Comparison of ENCODE assay signal across 8 mouse cellular contexts in the genomic region with DNA sequence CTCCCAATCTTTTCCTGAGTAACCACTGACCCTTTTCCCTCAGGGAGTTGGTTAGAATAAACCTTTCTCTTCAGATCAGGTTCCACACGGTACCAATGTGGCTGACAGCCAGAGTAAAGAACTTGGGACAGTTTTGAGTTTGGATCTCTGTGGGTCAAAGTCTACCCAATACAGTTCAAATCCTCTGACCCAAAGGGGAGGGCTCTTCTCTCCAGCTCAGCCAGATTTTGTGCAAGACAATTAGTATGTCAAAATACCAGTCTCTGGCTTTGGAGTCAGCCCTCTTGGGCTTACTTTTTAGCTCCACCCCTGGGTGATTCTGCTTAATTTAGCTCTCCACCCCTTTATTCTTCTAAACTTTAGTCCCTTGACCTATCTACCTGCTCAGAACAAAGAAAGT. TPM values are rescaled to one million over a fixed set of nuclear protein-coding genes. Genes with fewer than 3 reads are reported as not detected.
A peak's percentile ranks its signal among the peaks of the same experiment; 100 is the strongest.
DNase-seq lines count a peak whose midpoint lies in the region; ATAC-seq and TF ChIP-seq lines count a peak whose summit lies in the region.

No protein-coding gene starts in this region.

- peak overlapping the region; percentile 94 for H3K27ac ChIP-seq in heart, embryonic 10.5 days
- peak overlapping the region; percentile 6; the same call in 1 of the 2 replicates for H3K27ac ChIP-seq in cortical plate, adult 2 months (ENCODE audit: insufficient read depth, low read length)
- peak overlapping the region; percentile 97 for H3K27ac ChIP-seq in intestine, embryonic 14.5 days (ENCODE audit: low read depth)
- H3K27ac ChIP-seq in lung, embryonic 16.5 days (ENCODE audit: low read length), result peak overlapping the region; percentile 95

- peak overlapping the region; percentile 45 for H3K9ac ChIP-seq in intestine, embryonic 14.5 days (ENCODE audit: low read length)
- H3K9ac ChIP-seq in lung, embryonic 16.5 days (ENCODE audit: low read length), result peak overlapping the region; percentile 67

- intact Hi-C loops in gastrocnemius, postnatal 14 days (cut with DNase I; ENCODE audit: low total_unique reads), result no loop called here

- WGBS in heart, embryonic 10.5 days, result 68% methylated on average over 1 of the region's 1 CpGs
- 49% methylated on average over 1 of the region's 1 CpGs for WGBS in intestine, embryonic 14.5 days
- 7% methylated on average over 1 of the region's 1 CpGs for WGBS in lung, embryonic 16.5 days

- H3K36me3 ChIP-seq in heart, embryonic 10.5 days, result peaks cover 25% of the 10 kb centered on the region
- H3K36me3 ChIP-seq in intestine, embryonic 14.5 days (ENCODE audit: control insufficient read depth, insufficient read depth, low read length), result peaks cover 17% of the 10 kb centered on the region
- peaks cover 23% of the 10 kb centered on the region for H3K36me3 ChIP-seq in lung, embryonic 16.5 days (ENCODE audit: control insufficient read depth, insufficient read depth, low read length)

- no peak for TF ChIP-seq CTCF in cortical plate, adult 2 months (IDR thresholded peaks at IDR 0.05; ENCODE audit: extremely low read depth, insufficient read depth, low read length)

- peak overlapping the region; percentile 94 for H3K4me3 ChIP-seq in heart, embryonic 10.5 days
- peak overlapping the region; percentile 54 for H3K4me3 ChIP-seq in cortical plate, adult 2 months (ENCODE audit: insufficient read depth, low read length)
- peak overlapping the region; percentile 86 for H3K4me3 ChIP-seq in intestine, embryonic 14.5 days (ENCODE audit: low read depth, low read length)
- H3K4me3 ChIP-seq in lung, embryonic 16.5 days (ENCODE audit: low read length), result peak overlapping the region; percentile 98

- ATAC-seq in intestine, embryonic 14.5 days (replicated peaks; ENCODE audit: low FRiP score, low TSS enrichment, low read depth), result no peak
- ATAC-seq in lung, embryonic 16.5 days (ENCODE audit: low read depth), result no peak

- H3K27me3 ChIP-seq in heart, embryonic 10.5 days (ENCODE audit: insufficient read depth, poor library complexity, severe bottlenecking), result no peaks in the 10 kb centered on the region
- H3K27me3 ChIP-seq in intestine, embryonic 14.5 days (replicated peaks; ENCODE audit: control insufficient read depth, insufficient read depth, low read length), result no peaks in the 10 kb centered on the region
- H3K27me3 ChIP-seq in lung, embryonic 16.5 days (ENCODE audit: control insufficient read depth, insufficient read depth, low read depth, low read length), result no peaks in the 10 kb centered on the region

- DNase-seq in heart, embryonic 10.5 days (ENCODE audit: low spot score), result no peak
- no peak for DNase-seq in heart, adult 9 months (ENCODE audit: low spot score in 2 of 2)
- DNase-seq in intestine, embryonic 14.5 days (ENCODE audit: low spot score), result no peak
- DNase-seq in gastrocnemius, postnatal 14 days, result no peak
- DNase-seq in thymus, postnatal 4 days, result no peak
- no peak for DNase-seq in layer of hippocampus, adult 9-11 months

- no peaks in the 10 kb centered on the region for H3K9me3 ChIP-seq in heart, embryonic 10.5 days
- no peaks in the 10 kb centered on the region for H3K9me3 ChIP-seq in intestine, embryonic 14.5 days (ENCODE audit: control insufficient read depth, low read length)
- no peaks in the 10 kb centered on the region for H3K9me3 ChIP-seq in lung, embryonic 16.5 days (ENCODE audit: control insufficient read depth, low read length)

- peak overlapping the region; percentile 90 for H3K4me2 ChIP-seq in intestine, embryonic 14.5 days (ENCODE audit: low read length)
- H3K4me2 ChIP-seq in lung, embryonic 16.5 days (ENCODE audit: low read depth, low read length), result peak overlapping the region; percentile 51

- H3K4me1 ChIP-seq in heart, embryonic 10.5 days, result peaks cover 43% of the 10 kb centered on the region
- peaks cover 8% of the 10 kb centered on the region; the same call in 1 of the 2 replicates for H3K4me1 ChIP-seq in cortical plate, adult 2 months (ENCODE audit: control insufficient read depth, insufficient read depth, low read length)
- H3K4me1 ChIP-seq in intestine, embryonic 14.5 days (replicated peaks; ENCODE audit: control insufficient read depth, insufficient read depth, low read length), result peaks cover 29% of the 10 kb centered on the region
- H3K4me1 ChIP-seq in lung, embryonic 16.5 days (replicated peaks; ENCODE audit: control insufficient read depth, insufficient read depth, low read length), result peaks cover 33% of the 10 kb centered on the region

- TF ChIP-seq POLR2A in cortical plate, adult 2 months (IDR thresholded peaks at IDR 0.05; ENCODE audit: extremely low read depth, insufficient read depth, low read length), result no peak

RNA-seq across cellular contexts. Expression of gene Mlf2, which starts 1.0 kb away (rescaled TPM):
- 363 and 402 TPM in 2 replicates for polyA plus RNA-seq in heart, embryonic 10.5 days (2016; fragmentation: Nextera tagmentation; extraction: Ambion mirVana)
- polyA plus RNA-seq in cortical plate, adult 2 months (2012; rRNA removed), result 732 and 737 TPM in 2 replicates
- 352 and 357 TPM in 2 replicates for polyA plus RNA-seq in intestine, embryonic 14.5 days (2014; fragmentation: Nextera tagmentation; extraction: Ambion mirVana)
- 317 and 323 TPM in 2 replicates for polyA plus RNA-seq in lung, embryonic 16.5 days (2015; fragmentation: Nextera tagmentation; extraction: Ambion mirVana)
- total RNA-seq in gastrocnemius, postnatal 14 days (2021), result 100 to 1,000 TPM; 250 to 257 TPM

RNA-seq across cellular contexts. Expression of gene Ptms, which starts 10.3 kb away (rescaled TPM):
- polyA plus RNA-seq in heart, embryonic 10.5 days (2016; fragmentation: Nextera tagmentation; extraction: Ambion mirVana), result 123 and 174 TPM in 2 replicates
- polyA plus RNA-seq in cortical plate, adult 2 months (2012; rRNA removed), result 1,375 and 1,380 TPM in 2 replicates
- polyA plus RNA-seq in intestine, embryonic 14.5 days (2014; fragmentation: Nextera tagmentation; extraction: Ambion mirVana), result 232 and 257 TPM in 2 replicates
- polyA plus RNA-seq in lung, embryonic 16.5 days (2015; fragmentation: Nextera tagmentation; extraction: Ambion mirVana), result 341 and 346 TPM in 2 replicates
- 100 to 1,000 TPM; 225 to 266 TPM for total RNA-seq in gastrocnemius, postnatal 14 days (2021)

RNA-seq across cellular contexts. Expression of gene Lag3, which starts 18.7 kb away (rescaled TPM):
- 1.2 and 2.8 TPM in 2 replicates for polyA plus RNA-seq in heart, embryonic 10.5 days (2016; fragmentation: Nextera tagmentation; extraction: Ambion mirVana)
- 5.1 and 6.5 TPM in 2 replicates for polyA plus RNA-seq in cortical plate, adult 2 months (2012; rRNA removed)
- polyA plus RNA-seq in intestine, embryonic 14.5 days (2014; fragmentation: Nextera tagmentation; extraction: Ambion mirVana), result 1.8 and 2.1 TPM in 2 replicates
- polyA plus RNA-seq in lung, embryonic 16.5 days (2015; fragmentation: Nextera tagmentation; extraction: Ambion mirVana), result 1.2 TPM in 2 replicates
- under 1 TPM; 0.43 to 0.62 TPM for total RNA-seq in gastrocnemius, postnatal 14 days (2021)

RNA-seq across cellular contexts. Expression of gene Cops7a, which starts 35.1 kb away (rescaled TPM):
- 173 and 178 TPM in 2 replicates for polyA plus RNA-seq in heart, embryonic 10.5 days (2016; fragmentation: Nextera tagmentation; extraction: Ambion mirVana)
- polyA plus RNA-seq in cortical plate, adult 2 months (2012; rRNA removed), result 279 and 280 TPM in 2 replicates
- 155 and 159 TPM in 2 replicates for polyA plus RNA-seq in intestine, embryonic 14.5 days (2014; fragmentation: Nextera tagmentation; extraction: Ambion mirVana)
- 138 and 153 TPM in 2 replicates for polyA plus RNA-seq in lung, embryonic 16.5 days (2015; fragmentation: Nextera tagmentation; extraction: Ambion mirVana)
- total RNA-seq in gastrocnemius, postnatal 14 days (2021), result 100 to 1,000 TPM in 1 of 2 experiments, 10 to 100 TPM in 1; 99.1 to 100 TPM

RNA-seq across cellular contexts. Expression of gene Cd4, which starts 42.2 kb away (rescaled TPM):
- polyA plus RNA-seq in heart, embryonic 10.5 days (2016; fragmentation: Nextera tagmentation; extraction: Ambion mirVana), result 0.05 TPM in 1 of 2 replicates, not detected in the other
- 1.1 and 4.7 TPM in 2 replicates for polyA plus RNA-seq in cortical plate, adult 2 months (2012; rRNA removed)
- 0.28 and 0.37 TPM in 2 replicates for polyA plus RNA-seq in intestine, embryonic 14.5 days (2014; fragmentation: Nextera tagmentation; extraction: Ambion mirVana)
- polyA plus RNA-seq in lung, embryonic 16.5 days (2015; fragmentation: Nextera tagmentation; extraction: Ambion mirVana), result 0.13 and 0.44 TPM in 2 replicates
- under 1 TPM; 0.27 to 0.51 TPM for total RNA-seq in gastrocnemius, postnatal 14 days (2021)

Comparison
In these comparisons a context has a peak if more than half of its experiments do, and no peak if none do; other contexts are left out.
1. H3K27ac ChIP-seq: peak in every context shown above with its lines; median percentile 97 in intestine, embryonic 14.5 days; 95 in lung, embryonic 16.5 days; 94 in heart, embryonic 10.5 days; 6 in cortical plate, adult 2 months.